Mouse (Mus musculus) spleen, adult 2 months (tissue): Measurements from ENCODE around the gene Tcf25. TPM values are rescaled to one million over a fixed set of nuclear protein-coding genes. Genes with fewer than 3 reads are reported as not detected.

ENCODE experiments used
- DNase-seq, 2 experiments: peaks; one replicate each; pipeline versions ENCODE4 v3.0.0 to v3.0.0-alpha.2; 2012 to 2021; ENCODE audit warnings: low spot score in 2 of 2, low read depth in 1 of 2
- H3K27ac ChIP-seq: fragments of 200-500 bp; 2 replicates; pipeline ENCODE4 v1.5.1; 2012; ENCODE audit warnings: low read length, inconsistent platforms; ENCODE audit not compliant: insufficient read depth
- H3K27me3 ChIP-seq: fragments of 200-500 bp; 2 replicates; pipeline ENCODE4 v1.6.1; 2012; ENCODE audit warnings: mild to moderate bottlenecking, moderate library complexity, low read length, inconsistent platforms; ENCODE audit not compliant: control insufficient read depth, insufficient read depth
- H3K36me3 ChIP-seq: fragments of 200-500 bp; 2 replicates; pipeline ENCODE4 v1.6.1; 2012; ENCODE audit warnings: mild to moderate bottlenecking, low read length, inconsistent platforms; ENCODE audit not compliant: control insufficient read depth, insufficient read depth
- H3K4me1 ChIP-seq: fragments of 200-500 bp; 2 replicates; pipeline ENCODE4 v1.6.1; 2011; ENCODE audit warnings: inconsistent platforms; ENCODE audit not compliant: control insufficient read depth, insufficient read depth, insufficient read length
- H3K4me3 ChIP-seq: fragments of 200-500 bp; 2 replicates; pipeline ENCODE4 v1.5.1; 2011; ENCODE audit warnings: mild to moderate bottlenecking, inconsistent platforms; ENCODE audit not compliant: insufficient read depth, insufficient read length; ENCODE audit errors: extremely low read depth
- CTCF ChIP-seq: fragments of 200-500 bp; IDR thresholded peaks from 2 replicates; pipeline ENCODE4 v1.5.1; 2011; ENCODE audit warnings: mild to moderate bottlenecking, inconsistent platforms; ENCODE audit not compliant: insufficient read depth, insufficient read length, insufficient replicate concordance; ENCODE audit errors: extremely low read depth
- POLR2A ChIP-seq: fragments of 200-500 bp; IDR thresholded peaks from 2 replicates; pipeline ENCODE4 v1.6.1; 2011; ENCODE audit warnings: low read depth, low read length, inconsistent platforms
- WGBS: fragments of 180-500 bp; shearing (Covaris S2); methylation state at CpG from one replicate; pipeline ENCODE4 v1.1.7; 2018; 5-methylcytosine and 5-hydroxymethylcytosine counted together
- polyA plus RNA-seq: library from polyadenylated mRNA; depleted of rRNA; stranded (reverse); fragments of >200 nt; gene quantifications from 2 replicates; pipeline ENCODE4 v1.2.3, GENCODE M21; 2012; rRNA removed

Gene Tcf25
- 137 and 149 TPM in 2 replicates for polyA plus RNA-seq

DNA sequence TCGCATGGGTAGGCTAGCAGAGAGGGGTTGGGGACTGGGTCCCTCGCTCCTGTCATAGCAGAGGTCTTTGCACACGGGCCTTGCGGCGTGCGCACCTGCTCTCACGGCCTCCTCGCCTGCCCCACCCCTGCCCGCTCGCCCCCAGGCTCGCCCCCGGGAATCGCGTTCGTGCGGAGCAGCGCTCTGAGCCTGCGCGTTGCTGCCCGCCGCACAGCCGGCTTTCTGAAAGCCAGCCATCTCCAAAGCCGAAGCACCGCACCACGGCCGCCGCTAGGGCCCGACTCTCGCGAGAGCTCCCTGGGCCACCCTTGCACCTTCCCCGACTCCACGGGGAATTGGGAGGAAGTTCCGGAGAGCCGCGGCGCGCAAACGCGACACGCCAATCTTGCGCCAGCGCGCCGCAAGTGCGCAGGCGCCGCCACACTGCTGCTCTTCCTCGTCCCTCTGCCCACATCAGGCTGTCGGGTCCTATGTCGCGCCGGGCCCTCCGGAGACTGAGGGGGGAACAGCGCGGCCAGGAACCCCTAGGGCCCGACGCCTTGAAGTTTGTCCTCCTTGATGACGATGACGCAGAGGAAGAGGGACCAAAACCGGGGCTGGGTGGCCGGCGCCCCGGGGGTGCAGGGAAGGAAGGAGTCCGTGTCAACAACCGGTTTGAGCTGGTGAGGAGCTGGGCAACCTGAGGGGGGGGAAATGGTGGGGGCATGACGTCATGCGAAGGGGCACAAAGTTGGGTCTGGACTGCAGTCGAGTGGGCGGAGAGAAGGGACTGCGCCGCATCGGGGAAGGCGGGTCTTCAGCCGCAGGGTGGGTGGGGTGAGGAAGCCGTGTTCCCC, at the start of gene Tcf25:
TSS of gene Tcf25 (plus strand) at position 351 of the 836 bp plus-strand sequence.
- under 1% methylated on average over 75 of the region's 75 CpGs for WGBS
- DNase-seq: peak; percentile 93 to 95
- TF ChIP-seq POLR2A (peak; percentile 59), CTCF (peak; percentile 53; the same call in 1 of the 2 replicates)
- Histone ChIP-seq H3K4me1 (0 out of 2 replicates have a peak, but pooled peaks cover 2% of the 10 kb centered on the region), H3K27ac (peak within 1 kb of the TSS; percentile 94), H3K4me3 (peak within 1 kb of the TSS; percentile 81), H3K36me3 (no peaks in the 10 kb centered on the region), H3K27me3 (no peaks in the 10 kb centered on the region)

DNA sequence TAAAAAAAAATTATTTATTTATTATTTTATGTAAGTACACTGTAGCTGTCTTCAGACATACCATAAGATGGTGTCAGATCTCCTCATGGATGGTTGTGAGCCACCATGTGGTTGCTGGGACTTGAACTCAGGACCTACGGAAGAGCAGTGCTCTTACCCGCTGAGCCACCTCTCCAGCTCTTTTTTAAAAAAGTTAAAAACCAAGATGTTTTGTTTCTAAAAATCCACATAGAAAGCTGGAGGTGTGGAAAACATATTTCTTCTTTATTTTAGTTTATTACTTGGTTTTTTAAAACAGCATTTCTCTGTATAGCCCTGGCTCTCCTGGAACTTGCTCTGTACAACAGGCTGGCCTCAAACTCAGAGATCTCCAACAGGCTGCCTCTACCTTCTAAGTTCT, 45.0 kb upstream of the Tcf25 start:
- DNase-seq: no peak
- 97% methylated on average over 2 of the region's 2 CpGs for WGBS
- Histone ChIP-seq H3K27ac (no peak overlapping the region), H3K27me3 (peaks cover 8% of the 10 kb centered on the region), H3K4me3 (no peak overlapping the region), H3K36me3 (no peaks in the 10 kb centered on the region), H3K4me1 (peaks cover 10% of the 10 kb centered on the region)
- no peak for TF ChIP-seq CTCF
- no peak for TF ChIP-seq POLR2A

DNA sequence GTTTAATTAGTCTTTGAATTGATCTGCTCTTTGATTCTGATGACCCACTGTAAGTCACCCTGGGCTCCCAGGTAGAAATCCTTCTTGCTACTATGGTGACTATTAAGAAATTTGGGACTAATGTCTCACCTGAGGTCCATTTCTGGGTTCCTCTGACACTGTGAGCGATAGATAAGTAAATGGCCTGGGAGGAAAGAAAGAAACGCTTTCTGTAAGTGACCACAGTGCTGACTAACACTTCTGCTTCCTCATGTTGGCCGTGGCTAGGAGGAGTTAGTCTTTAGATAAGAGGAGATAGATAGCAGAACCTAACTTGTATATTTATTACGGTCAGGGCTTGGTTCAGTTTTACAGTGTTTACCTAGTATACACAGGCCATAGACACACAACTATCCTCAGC, 44.2 kb upstream of the Tcf25 start:
- Histone ChIP-seq H3K4me1 (peaks cover 10% of the 10 kb centered on the region), H3K27ac (no peak overlapping the region), H3K4me3 (no peak overlapping the region), H3K36me3 (no peaks in the 10 kb centered on the region), H3K27me3 (peaks cover 8% of the 10 kb centered on the region)
- TF ChIP-seq CTCF (no peak), POLR2A (no peak)
- DNase-seq: no peak
- WGBS: 33% methylated on average over 4 of the region's 4 CpGs

DNA sequence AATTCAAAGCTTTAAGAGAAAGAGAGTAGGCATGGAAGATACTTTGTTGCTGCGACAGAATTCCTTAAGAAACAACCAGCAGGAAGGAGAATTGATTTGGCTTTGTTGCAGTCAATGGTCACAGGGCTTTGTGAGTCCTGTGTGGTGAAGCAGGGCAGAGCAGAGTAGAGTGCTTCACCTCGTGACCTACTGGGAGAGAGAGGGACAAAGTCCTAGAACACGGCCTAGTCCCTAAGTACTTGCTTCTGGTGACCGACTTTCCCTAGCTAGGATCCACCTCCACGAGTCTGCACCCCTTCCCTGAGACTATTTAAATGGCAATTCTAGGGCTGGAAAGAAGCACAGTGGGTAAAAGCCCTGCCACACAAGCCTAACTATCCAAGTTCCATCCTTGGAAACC, 43.6 kb upstream of the Tcf25 start:
- Histone ChIP-seq H3K4me3 (no peak overlapping the region), H3K36me3 (no peaks in the 10 kb centered on the region)
- 82% methylated on average over 5 of the region's 5 CpGs for WGBS

DNA sequence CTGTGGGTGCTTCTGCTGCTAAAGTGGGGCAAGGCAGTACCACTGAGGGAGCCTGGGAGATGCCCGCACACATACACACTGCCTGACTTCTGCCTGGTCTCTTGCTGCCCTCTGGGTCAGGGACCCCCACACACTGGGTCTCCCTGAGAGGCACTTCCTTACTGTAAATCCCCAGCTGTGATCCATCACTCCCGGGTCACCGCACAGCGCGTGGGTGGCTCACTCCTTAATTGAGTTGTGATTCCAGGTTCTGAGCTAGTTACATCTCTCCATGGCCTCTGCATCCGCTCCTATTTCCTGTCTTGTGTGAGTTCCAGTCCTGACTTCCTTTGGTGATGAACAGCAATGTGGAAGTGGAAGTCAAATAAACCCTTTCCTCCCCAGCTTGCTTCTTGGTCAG, 42.9 kb upstream of the Tcf25 start:
- peaks cover 8% of the 10 kb centered on the region for H3K27me3 ChIP-seq

More for the DNA sequence above, 43.6 kb upstream of the Tcf25 start:
- no peak for TF ChIP-seq POLR2A
- TF ChIP-seq CTCF: no peak
- DNase-seq: no peak
- H3K27me3 ChIP-seq: peaks cover 8% of the 10 kb centered on the region
- no peak overlapping the region for H3K27ac ChIP-seq
- H3K4me1 ChIP-seq: peaks cover 10% of the 10 kb centered on the region

DNA sequence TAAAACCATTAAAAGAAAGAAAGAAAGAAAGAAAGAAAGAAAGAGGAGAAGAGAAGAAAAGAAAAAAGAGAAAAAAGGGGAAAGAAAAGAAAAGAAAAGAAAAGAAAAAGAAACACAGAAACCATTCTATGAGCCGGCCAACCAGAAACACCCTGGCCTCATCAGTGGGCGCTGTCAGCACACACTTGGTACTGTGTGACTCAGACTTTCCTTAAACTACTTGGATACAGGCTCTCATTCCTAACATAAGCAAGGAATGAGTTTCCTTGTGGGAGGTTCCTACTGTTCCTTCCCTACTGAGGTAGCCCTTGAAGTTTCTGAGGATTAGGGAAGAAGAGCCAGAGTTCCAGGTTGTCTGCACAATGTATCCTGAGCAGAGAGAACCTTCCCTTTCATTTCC, 42.3 kb upstream of the Tcf25 start:
- H3K36me3 ChIP-seq: no peaks in the 10 kb centered on the region
- no peak for TF ChIP-seq POLR2A
- no peak for TF ChIP-seq CTCF
- WGBS: 83% methylated on average over 2 of the region's 2 CpGs
- no peak for DNase-seq
- H3K4me3 ChIP-seq: no peak overlapping the region
- H3K27ac ChIP-seq: no peak overlapping the region
- H3K4me1 ChIP-seq: peaks cover 10% of the 10 kb centered on the region
- H3K27me3 ChIP-seq: peaks cover 8% of the 10 kb centered on the region

More for the DNA sequence above, 42.9 kb upstream of the Tcf25 start:
- Histone ChIP-seq H3K4me3 (no peak overlapping the region), H3K36me3 (no peaks in the 10 kb centered on the region), H3K4me1 (peaks cover 10% of the 10 kb centered on the region), H3K27ac (no peak overlapping the region)
- no peak for TF ChIP-seq CTCF
- no peak for TF ChIP-seq POLR2A
- no peak for DNase-seq
- 57% methylated on average over 6 of the region's 6 CpGs for WGBS

DNA sequence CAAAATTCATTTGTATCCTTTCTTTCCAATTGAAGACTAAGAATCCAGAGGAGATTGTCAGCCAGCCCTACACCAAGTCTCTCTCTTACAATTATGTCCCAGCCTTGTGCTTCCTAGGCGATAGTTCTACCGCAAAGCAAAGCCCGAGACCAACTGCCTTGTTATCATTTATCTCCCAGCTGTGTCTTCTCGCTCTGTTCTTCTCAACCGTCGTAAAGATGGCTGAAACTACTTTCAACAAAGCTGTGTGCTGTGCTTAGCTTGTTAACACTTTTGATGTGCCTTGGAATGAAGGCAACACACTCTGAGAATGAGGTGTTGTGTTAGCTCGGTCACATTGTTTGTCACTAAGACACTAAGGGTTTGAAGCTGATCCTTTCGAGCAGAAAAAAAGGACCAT, 41.7 kb upstream of the Tcf25 start:
- Histone ChIP-seq H3K4me3 (no peak overlapping the region), H3K27me3 (peaks cover 8% of the 10 kb centered on the region), H3K4me1 (peaks cover 10% of the 10 kb centered on the region), H3K36me3 (no peaks in the 10 kb centered on the region), H3K27ac (no peak overlapping the region)
- 36% methylated on average over 8 of the region's 8 CpGs for WGBS
- TF ChIP-seq CTCF (no peak), POLR2A (no peak)
- DNase-seq: no peak
